In the genomic region with DNA sequence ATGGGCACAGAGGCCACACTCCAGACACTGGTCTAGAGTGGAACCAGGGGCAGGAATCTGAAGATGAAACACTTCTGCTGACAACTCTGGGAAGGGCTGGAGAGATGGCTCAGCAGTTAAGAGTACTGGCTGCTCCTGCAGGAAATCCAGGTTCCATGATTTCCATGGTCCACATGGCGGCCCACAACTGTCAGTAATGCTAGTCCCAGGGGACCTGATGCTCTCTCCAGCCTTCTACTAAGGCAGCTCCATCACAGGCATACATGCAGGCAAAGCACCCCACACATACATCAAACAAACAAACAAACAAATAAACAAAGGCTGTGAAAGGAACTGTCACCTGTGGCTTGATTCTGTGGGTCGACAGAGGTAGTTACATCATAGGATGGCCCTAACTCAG, we compare ENCODE assay signal across 25 mouse cellular contexts. TPM values are rescaled to one million over a fixed set of nuclear protein-coding genes. Genes with fewer than 3 reads are reported as not detected.
A peak's percentile ranks its signal among the peaks of the same experiment; 100 is the strongest.
DNase-seq lines count a peak whose midpoint lies in the region; ATAC-seq and TF ChIP-seq lines count a peak whose summit lies in the region.
"Had no signal": no experiment of that assay in that cellular context is flagged by ENCODE, and none has a peak within 500 bp of the region (broad histone marks: within the 10 kb centered on the region; RNA-seq: fewer than 3 reads in every experiment).

No protein-coding gene starts in this region.

- H3K36me3 ChIP-seq in hindbrain, embryonic 11.5 days (ENCODE audit: control insufficient read depth, insufficient read depth, low read length): no peaks in the 10 kb centered on the region
- H3K36me3 ChIP-seq in hindbrain, embryonic 13.5 days: no peaks in the 10 kb centered on the region
- H3K36me3 ChIP-seq in midbrain, embryonic 14.5 days (ENCODE audit: control insufficient read depth, insufficient read depth, low read length): no peaks in the 10 kb centered on the region
- no peaks in the 10 kb centered on the region for H3K36me3 ChIP-seq in midbrain, embryonic 15.5 days (replicated peaks)
- H3K36me3 ChIP-seq: embryonic facial prominence, embryonic 13.5 days; forebrain, embryonic 12.5 days; G1E; heart, embryonic 12.5 days; hindbrain, embryonic 12.5 days had no signal

- intact Hi-C loops in left cerebral cortex, adult 2 months (cut with DNase I): no loop called here

- H3K9ac ChIP-seq in hindbrain, embryonic 11.5 days (ENCODE audit: low read depth, low read length): no peak overlapping the region
- no peak overlapping the region for H3K9ac ChIP-seq in hindbrain, embryonic 13.5 days
- H3K9ac ChIP-seq in midbrain, embryonic 14.5 days (replicated peaks; ENCODE audit: low read length): no peak overlapping the region
- H3K9ac ChIP-seq in midbrain, embryonic 15.5 days: no peak overlapping the region
- H3K9ac ChIP-seq: embryonic facial prominence, embryonic 13.5 days; forebrain, embryonic 12.5 days; heart, embryonic 12.5 days; hindbrain, embryonic 12.5 days had no signal

- DNase-seq in hindbrain, embryonic 11.5 days (ENCODE audit: low spot score): peak; percentile 28
- DNase-seq in midbrain, embryonic 14.5 days: peak; percentile 48
- peak; percentile 37 for DNase-seq in NIH3T3 (ENCODE audit: low read depth)
- DNase-seq in retina, embryonic 14.5 days (ENCODE audit: low spot score): peak; percentile 59
- DNase-seq in left cerebral cortex, adult 2 months (ENCODE audit: extremely low spot score in 1 of 2, low spot score in 2 of 2): no peak
- DNase-seq in kidney, adult 8-10 months: no peak
- DNase-seq: adrenal gland, adult 8-10 months; adrenal gland, postnatal 36 days; B cell, adult 2 months; cerebellum, adult 11-12 months; cerebellum, adult 9-10 months; cerebellum, postnatal 36 days; gastrocnemius, postnatal 10 days; heart, postnatal 36 days; kidney, adult 11 months had no signal

- no peaks in the 10 kb centered on the region for H3K4me1 ChIP-seq in hindbrain, embryonic 11.5 days (replicated peaks; ENCODE audit: control insufficient read depth, insufficient read depth, low read length)
- peaks cover 4% of the 10 kb centered on the region; the same call in 1 of the 2 replicates for H3K4me1 ChIP-seq in hindbrain, embryonic 13.5 days (replicated peaks)
- H3K4me1 ChIP-seq in midbrain, embryonic 14.5 days (ENCODE audit: control insufficient read depth, insufficient read depth, low read length): no peaks in the 10 kb centered on the region
- peaks cover 5% of the 10 kb centered on the region; the same call in 1 of the 2 replicates for H3K4me1 ChIP-seq in midbrain, embryonic 15.5 days

- no peak for ATAC-seq in hindbrain, embryonic 11.5 days (ENCODE audit: low FRiP score)
- ATAC-seq in hindbrain, embryonic 13.5 days (ENCODE audit: low FRiP score): no peak
- ATAC-seq in midbrain, embryonic 14.5 days (ENCODE audit: low FRiP score, low TSS enrichment): no peak
- ATAC-seq in midbrain, embryonic 15.5 days (replicated peaks): no peak
- ATAC-seq: CD4-positive, CD25-positive, alpha-beta regulatory T cell, adult 4 months; forebrain, embryonic 16.5 days; Patski had no signal

- H3K4me2 ChIP-seq in hindbrain, embryonic 11.5 days (replicated peaks; ENCODE audit: low read depth, low read length): no peak overlapping the region
- no peak overlapping the region for H3K4me2 ChIP-seq in hindbrain, embryonic 13.5 days
- no peak overlapping the region for H3K4me2 ChIP-seq in midbrain, embryonic 14.5 days (ENCODE audit: low read length)
- H3K4me2 ChIP-seq in midbrain, embryonic 15.5 days: no peak overlapping the region
- H3K4me2 ChIP-seq: embryonic facial prominence, embryonic 13.5 days; forebrain, embryonic 12.5 days; heart, embryonic 12.5 days; hindbrain, embryonic 12.5 days had no signal

- no peaks in the 10 kb centered on the region for H3K9me3 ChIP-seq in hindbrain, embryonic 11.5 days (ENCODE audit: control insufficient read depth, low read length)
- no peaks in the 10 kb centered on the region for H3K9me3 ChIP-seq in hindbrain, embryonic 13.5 days
- H3K9me3 ChIP-seq in midbrain, embryonic 14.5 days (ENCODE audit: control insufficient read depth, low read length): no peaks in the 10 kb centered on the region
- no peaks in the 10 kb centered on the region for H3K9me3 ChIP-seq in midbrain, embryonic 15.5 days
- H3K9me3 ChIP-seq: embryonic facial prominence, embryonic 13.5 days; forebrain, embryonic 12.5 days; G1E; heart, embryonic 12.5 days; hindbrain, embryonic 12.5 days had no signal

- H3K27ac ChIP-seq in hindbrain, embryonic 11.5 days (ENCODE audit: low read depth, low read length): no peak overlapping the region
- no peak overlapping the region for H3K27ac ChIP-seq in hindbrain, embryonic 13.5 days
- H3K27ac ChIP-seq in midbrain, embryonic 14.5 days (replicated peaks; ENCODE audit: low read depth, low read length): no peak overlapping the region
- H3K27ac ChIP-seq in midbrain, embryonic 15.5 days: no peak overlapping the region
- no peak overlapping the region for H3K27ac ChIP-seq in left cerebral cortex, adult 2 months
- H3K27ac ChIP-seq: embryonic facial prominence, embryonic 13.5 days; forebrain, embryonic 12.5 days; hindbrain, embryonic 12.5 days had no signal

- TF ChIP-seq CTCF in left cerebral cortex, adult 2 months (IDR thresholded peaks at IDR 0.05): no peak

- H3K4me3 ChIP-seq in hindbrain, embryonic 11.5 days (ENCODE audit: low read depth, low read length): no peak overlapping the region
- no peak overlapping the region for H3K4me3 ChIP-seq in hindbrain, embryonic 13.5 days
- H3K4me3 ChIP-seq in midbrain, embryonic 14.5 days (replicated peaks; ENCODE audit: low read depth, low read length): no peak overlapping the region
- no peak overlapping the region for H3K4me3 ChIP-seq in midbrain, embryonic 15.5 days
- H3K4me3 ChIP-seq in left cerebral cortex, adult 2 months: no peak overlapping the region
- H3K4me3 ChIP-seq: embryonic facial prominence, embryonic 13.5 days; forebrain, embryonic 12.5 days; heart, embryonic 12.5 days; hindbrain, embryonic 12.5 days had no signal

- no peaks in the 10 kb centered on the region for H3K27me3 ChIP-seq in hindbrain, embryonic 11.5 days (ENCODE audit: control insufficient read depth, insufficient read depth, low read length)
- no peaks in the 10 kb centered on the region for H3K27me3 ChIP-seq in hindbrain, embryonic 13.5 days
- no peaks in the 10 kb centered on the region for H3K27me3 ChIP-seq in midbrain, embryonic 14.5 days (ENCODE audit: control insufficient read depth, insufficient read depth, low read length)
- no peaks in the 10 kb centered on the region; the same call in 1 of the 2 replicates for H3K27me3 ChIP-seq in midbrain, embryonic 15.5 days (replicated peaks)
- H3K27me3 ChIP-seq: embryonic facial prominence, embryonic 13.5 days; hindbrain, embryonic 12.5 days; Patski had no signal

- 64% methylated on average over 2 of the region's 2 CpGs for WGBS in hindbrain, embryonic 11.5 days
- WGBS in hindbrain, embryonic 13.5 days: 64% methylated on average over 2 of the region's 2 CpGs
- WGBS in midbrain, embryonic 14.5 days: 73% methylated on average over 2 of the region's 2 CpGs
- WGBS in midbrain, embryonic 15.5 days: 61% methylated on average over 2 of the region's 2 CpGs

RNA-seq across cellular contexts. Expression of gene Lif, which starts 48.7 kb away (rescaled TPM):
- polyA plus RNA-seq in hindbrain, embryonic 11.5 days (2014; fragmentation: Nextera tagmentation; extraction: Ambion mirVana): not detected in 2 replicates
- polyA plus RNA-seq in hindbrain, embryonic 13.5 days (2015; fragmentation: Nextera tagmentation; extraction: Ambion mirVana): 0.08 TPM in 1 of 2 replicates, not detected in the other
- not detected in 2 replicates for polyA plus RNA-seq in midbrain, embryonic 14.5 days (2014; fragmentation: Nextera tagmentation; extraction: Ambion mirVana)
- polyA plus RNA-seq in midbrain, embryonic 15.5 days (2015; fragmentation: Nextera tagmentation; extraction: Ambion mirVana): 0.05 TPM in 1 of 2 replicates, not detected in the other
- total RNA-seq in left cerebral cortex, adult 2 months (2021): 1 to 10 TPM in 1 of 2 experiments, under 1 TPM in 1; 0.70 to 1.2 TPM
- polyA plus RNA-seq: forebrain, embryonic 12.5 days; hindbrain, embryonic 12.5 days had no signal

Comparison
In these comparisons a context has a peak if more than half of its experiments do, and no peak if none do; other contexts are left out.
1. DNase-seq: peak in hindbrain, embryonic 11.5 days (single experiment), midbrain, embryonic 14.5 days (single experiment), NIH3T3 (single experiment) and retina, embryonic 14.5 days (single experiment); none in left cerebral cortex, adult 2 months (0 of 2) and kidney, adult 8-10 months (0 of 2).